Comparison of ENCODE assay signal across 22 mouse cellular contexts in genomic region chr14:43237769-43238168, GRCm38 (mm10). TPM values are rescaled to one million over a fixed set of nuclear protein-coding genes. Genes with fewer than 3 reads are reported as not detected.
A peak's percentile ranks its signal among the peaks of the same experiment; 100 is the strongest.
DNase-seq lines count a peak whose midpoint lies in the region; ATAC-seq and TF ChIP-seq lines count a peak whose summit lies in the region.
"Not testable (repeated sequence)": the region's sequence is repeated elsewhere in the genome, so short reads cannot be mapped to it uniquely, and the experiment has no call there.
"Had no signal": no experiment of that assay in that cellular context is flagged by ENCODE, and none has a peak within 500 bp of the region (broad histone marks: within the 10 kb centered on the region; RNA-seq: fewer than 3 reads in every experiment).

No protein-coding gene starts in this region.

- ATAC-seq in Patski; midbrain, embryonic 11.5 days (ENCODE audit: low FRiP score): not testable (repeated sequence)

- not testable (repeated sequence) for H3K4me2 ChIP-seq in midbrain, embryonic 11.5 days

- TF ChIP-seq CTCF in Patski (IDR thresholded peaks at IDR 0.05) = peak; percentile 59

- H3K9ac ChIP-seq in midbrain, embryonic 11.5 days (ENCODE audit: low read length) = not testable (repeated sequence)

- POLR2A ChIA-PET in Patski (lab: Charles Lee) = not testable (repeated sequence)

- not testable (repeated sequence) for H3K27ac ChIP-seq in midbrain, embryonic 11.5 days (ENCODE audit: low read depth, low read length)

- intact Hi-C loops in left cerebral cortex, postnatal 25 days (cut with DNase I) = not testable (repeated sequence)

- H3K27me3 ChIP-seq in Patski; midbrain, embryonic 11.5 days (ENCODE audit: control insufficient read depth, insufficient read depth, low read length): not testable (repeated sequence)

- in situ Hi-C loops in Patski (cut with MboI; ENCODE audit: low pct_unique_long_range_greater_than_20kb) = not testable (repeated sequence)

- H3K36me3 ChIP-seq in midbrain, embryonic 11.5 days (ENCODE audit: control insufficient read depth, insufficient read depth, low read length) = not testable (repeated sequence)

- not testable (repeated sequence) for H3K4me1 ChIP-seq in midbrain, embryonic 11.5 days (ENCODE audit: control insufficient read depth, insufficient read depth, low read length)

- CTCF ChIA-PET in Patski (lab: Charles Lee) = not testable (repeated sequence)

- not testable (repeated sequence) for H3K9me3 ChIP-seq in midbrain, embryonic 11.5 days (ENCODE audit: control insufficient read depth, low read length)

- not testable (repeated sequence) for DNase-seq in Patski (ENCODE audit: low read depth, low spot score)
- peak; percentile 30 to 42 for DNase-seq in frontal cortex, postnatal 36 days (ENCODE audit: low spot score in 2 of 2)
- peak; percentile 10 for DNase-seq in kidney, adult 18-20 months
- DNase-seq in left cerebral cortex, postnatal 25 days (ENCODE audit: low spot score in 2 of 2) = peak; percentile 12 to 13
- DNase-seq in midbrain, embryonic 11.5 days (ENCODE audit: low spot score, missing footprints) = peak; percentile 60

- H3K4me3 ChIP-seq in midbrain, embryonic 11.5 days (ENCODE audit: low read depth, low read length) = not testable (repeated sequence)

RNA-seq across cellular contexts. Expression of gene Gm8122, which starts 2.7 kb away (rescaled TPM):
- not detected for polyA plus RNA-seq in Patski (2021)
- total RNA-seq in left cerebral cortex, postnatal 25 days (2021) = not detected
- polyA plus RNA-seq in midbrain, embryonic 11.5 days (2014; fragmentation: Nextera tagmentation; extraction: Ambion mirVana) = not detected in 2 replicates
- total RNA-seq: adrenal gland, adult 2 months; adrenal gland, postnatal 10 days; adrenal gland, postnatal 25 days; adrenal gland, postnatal 4 days; CH12.LX; common myeloid progenitor, adult 5-6 weeks; G1E had no signal
- polyA plus RNA-seq: adrenal gland, adult 2 months; brain, embryonic 14.5 days; CD4-positive, CD25-positive, alpha-beta regulatory T cell, adult 4 months; embryonic facial prominence, embryonic 11.5 days; embryonic facial prominence, embryonic 13.5 days; embryonic facial prominence, embryonic 15.5 days; erythroblast, embryonic 14.5 days; forebrain, embryonic 10.5 days; forebrain, embryonic 12.5 days; forebrain, embryonic 14.5 days; forebrain, embryonic 16.5 days; G1E had no signal

RNA-seq across cellular contexts. Expression of gene Gm8126, which starts 20.7 kb away (rescaled TPM):
- polyA plus RNA-seq in Patski (2021) = 1.9 TPM
- total RNA-seq in left cerebral cortex, postnatal 25 days (2021) = 1 to 10 TPM in 1 of 2 experiments, under 1 TPM in 1; 0.64 to 1.3 TPM
- not detected in 2 replicates for polyA plus RNA-seq in midbrain, embryonic 11.5 days (2014; fragmentation: Nextera tagmentation; extraction: Ambion mirVana)
- total RNA-seq: adrenal gland, adult 2 months; adrenal gland, postnatal 25 days; common myeloid progenitor, adult 5-6 weeks had no signal
- polyA plus RNA-seq: adrenal gland, adult 2 months; brain, embryonic 14.5 days; CD4-positive, CD25-positive, alpha-beta regulatory T cell, adult 4 months; embryonic facial prominence, embryonic 11.5 days; embryonic facial prominence, embryonic 13.5 days; embryonic facial prominence, embryonic 15.5 days; forebrain, embryonic 10.5 days; forebrain, embryonic 12.5 days; forebrain, embryonic 14.5 days; forebrain, embryonic 16.5 days; G1E had no signal

RNA-seq across cellular contexts. Expression of gene Gm9732, which starts 37.1 kb away (rescaled TPM):
- polyA plus RNA-seq in Patski (2021) = 1.6 TPM
- under 1 TPM in 1 of 2 experiments, not detected in 1; 0.23 TPM for total RNA-seq in left cerebral cortex, postnatal 25 days (2021)
- not detected in 2 replicates for polyA plus RNA-seq in midbrain, embryonic 11.5 days (2014; fragmentation: Nextera tagmentation; extraction: Ambion mirVana)
- total RNA-seq: adrenal gland, adult 2 months; adrenal gland, postnatal 10 days; adrenal gland, postnatal 25 days; adrenal gland, postnatal 4 days; common myeloid progenitor, adult 5-6 weeks had no signal
- polyA plus RNA-seq: adrenal gland, adult 2 months; brain, embryonic 14.5 days; embryonic facial prominence, embryonic 11.5 days; embryonic facial prominence, embryonic 13.5 days; embryonic facial prominence, embryonic 15.5 days; erythroblast, embryonic 14.5 days; forebrain, embryonic 10.5 days; forebrain, embryonic 14.5 days; forebrain, embryonic 16.5 days had no signal

RNA-seq across cellular contexts. Expression of gene Gm8127, which starts 55.9 kb away (rescaled TPM):
- polyA plus RNA-seq in Patski (2021) = not detected
- total RNA-seq in left cerebral cortex, postnatal 25 days (2021) = not detected
- polyA plus RNA-seq in midbrain, embryonic 11.5 days (2014; fragmentation: Nextera tagmentation; extraction: Ambion mirVana) = not detected in 2 replicates
- total RNA-seq: adrenal gland, adult 2 months; adrenal gland, postnatal 10 days; adrenal gland, postnatal 25 days; adrenal gland, postnatal 4 days; CH12.LX; common myeloid progenitor, adult 5-6 weeks; G1E had no signal
- polyA plus RNA-seq: adrenal gland, adult 2 months; brain, embryonic 14.5 days; CD4-positive, CD25-positive, alpha-beta regulatory T cell, adult 4 months; embryonic facial prominence, embryonic 11.5 days; embryonic facial prominence, embryonic 13.5 days; embryonic facial prominence, embryonic 15.5 days; erythroblast, embryonic 14.5 days; forebrain, embryonic 10.5 days; forebrain, embryonic 12.5 days; forebrain, embryonic 14.5 days; forebrain, embryonic 16.5 days; G1E had no signal

RNA-seq across cellular contexts. Expression of gene Gm7233, which starts 58.1 kb away (rescaled TPM):
- not detected for polyA plus RNA-seq in Patski (2021)
- 1 to 10 TPM in 1 of 2 experiments, under 1 TPM in 1; 0.78 to 1.2 TPM for total RNA-seq in left cerebral cortex, postnatal 25 days (2021)
- polyA plus RNA-seq in midbrain, embryonic 11.5 days (2014; fragmentation: Nextera tagmentation; extraction: Ambion mirVana) = not detected in 2 replicates
- total RNA-seq: adrenal gland, adult 2 months; adrenal gland, postnatal 10 days; adrenal gland, postnatal 25 days; adrenal gland, postnatal 4 days; CH12.LX; common myeloid progenitor, adult 5-6 weeks; G1E had no signal
- polyA plus RNA-seq: adrenal gland, adult 2 months; brain, embryonic 14.5 days; CD4-positive, CD25-positive, alpha-beta regulatory T cell, adult 4 months; embryonic facial prominence, embryonic 11.5 days; embryonic facial prominence, embryonic 13.5 days; embryonic facial prominence, embryonic 15.5 days; erythroblast, embryonic 14.5 days; forebrain, embryonic 10.5 days; forebrain, embryonic 12.5 days; forebrain, embryonic 14.5 days; forebrain, embryonic 16.5 days; G1E had no signal
